Mouse (Mus musculus) cerebellum, postnatal 25 days (tissue): ENCODE measurements around the gene Armc9.

Source experiments
- DNase-seq, 2 experiments: peaks; one replicate each; pipeline ENCODE4 v3.0.0; 2021; ENCODE audit warnings: mixed read lengths in 2 of 2

The Armc9 gene

GRCm38 (mm10) chr1:86229184-86229829 is 74.7 kb downstream of the Armc9 start:
- no peak for DNase-seq

- DNase-seq, result no peak
Measured at GRCm38 (mm10) chr1:86232631-86233030, 78.1 kb downstream of the Armc9 start.

- no peak for DNase-seq
Measured at GRCm38 (mm10) chr1:86233808-86234207, 79.2 kb downstream of the Armc9 start.

GRCm38 (mm10) chr1:86235118-86235517 is 80.5 kb downstream of the Armc9 start:
- peak; percentile 26 to 41 for DNase-seq

- DNase-seq, result peak; percentile 34 to 49
Measured at GRCm38 (mm10) chr1:86236442-86236841, 81.9 kb downstream of the Armc9 start.

- no peak for DNase-seq
Measured at GRCm38 (mm10) chr1:86239010-86239409, 84.4 kb downstream of the Armc9 start.

GRCm38 (mm10) chr1:86239871-86240270 is 85.3 kb downstream of the Armc9 start:
- peak; percentile 46 to 49 for DNase-seq

GRCm38 (mm10) chr1:86240959-86241358 is 86.4 kb downstream of the Armc9 start:
- DNase-seq, result no peak

GRCm38 (mm10) chr1:86243490-86243889 is 88.9 kb downstream of the Armc9 start:
- DNase-seq, result no peak

GRCm38 (mm10) chr1:86245301-86246085 is 90.9 kb downstream of the Armc9 start:
- DNase-seq, result no peak

- no peak for DNase-seq
Measured at GRCm38 (mm10) chr1:86253410-86253809, 98.8 kb downstream of the Armc9 start.

GRCm38 (mm10) chr1:86256311-86256710 is 101.7 kb downstream of the Armc9 start:
- peak; percentile 49 to 58 for DNase-seq

GRCm38 (mm10) chr1:86257228-86257627 is 102.6 kb downstream of the Armc9 start:
- no peak for DNase-seq

GRCm38 (mm10) chr1:86258171-86258824 is 103.7 kb downstream of the Armc9 start:
- no peak for DNase-seq

GRCm38 (mm10) chr1:86263564-86264339 is 109.2 kb downstream of the Armc9 start:
- DNase-seq, result no peak

- no peak for DNase-seq
Measured at GRCm38 (mm10) chr1:86265060-86265459, 110.5 kb downstream of the Armc9 start.

GRCm38 (mm10) chr1:86268492-86269189 is 114.1 kb downstream of the Armc9 start:
- no peak for DNase-seq

- no peak for DNase-seq
Measured at GRCm38 (mm10) chr1:86269190-86269508, 114.6 kb downstream of the Armc9 start.

- no peak for DNase-seq
Measured at GRCm38 (mm10) chr1:86271707-86272106, 117.1 kb downstream of the Armc9 start.

GRCm38 (mm10) chr1:86277055-86277454 is 122.5 kb downstream of the Armc9 start:
- no peak for DNase-seq

GRCm38 (mm10) chr1:86281781-86282536 is 127.4 kb downstream of the Armc9 start:
- peak in 1 of 2 experiments; percentile 34 for DNase-seq

- no peak for DNase-seq
Measured at GRCm38 (mm10) chr1:86284101-86284500, 129.5 kb downstream of the Armc9 start.
